Mouse (Mus musculus) heart, adult 2 months (tissue): ENCODE measurements around the gene Exoc5.

Source experiments
- CTCF ChIP-seq: fragments of 200-600 bp; IDR thresholded peaks from 2 replicates; pipeline ENCODE4 v1.8.1; 2022; ENCODE audit warnings: antibody characterized with exemption, mild to moderate bottlenecking, moderate library complexity
- EP300 ChIP-seq: fragments of 200-500 bp; IDR thresholded peaks from 2 replicates; pipeline ENCODE4 v1.6.1; 2011; ENCODE audit warnings: low read depth, low read length, control low read depth; ENCODE audit not compliant: insufficient read depth
- POLR2A ChIP-seq: fragments of 200-500 bp; IDR thresholded peaks from 2 replicates; pipeline ENCODE4 v1.6.1; 2011; ENCODE audit warnings: mild to moderate bottlenecking, low read depth, low read length, control low read depth; ENCODE audit not compliant: insufficient read depth

DNA sequence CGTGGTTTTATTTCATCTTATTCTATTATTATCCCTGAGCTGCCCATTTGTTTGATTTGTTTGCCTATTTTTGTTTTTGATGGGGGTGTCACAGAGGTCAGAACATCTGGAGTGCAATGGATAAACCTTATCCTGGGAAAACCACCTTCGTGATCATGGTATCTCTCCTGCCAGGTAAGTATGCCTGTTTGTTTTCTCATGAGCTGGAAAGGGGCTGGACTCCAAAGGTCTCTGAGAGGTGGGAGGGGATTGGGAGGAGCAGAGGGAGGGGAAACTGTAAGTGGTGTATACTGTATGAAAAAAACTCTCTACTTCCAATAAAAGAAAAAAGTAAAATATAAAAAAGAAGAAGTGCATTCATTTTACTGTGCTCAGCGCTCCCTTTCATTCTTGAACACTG lies 64.8 kb downstream of the Exoc5 start:
- TF ChIP-seq POLR2A: no peak
- TF ChIP-seq CTCF: no peak
- no peak for TF ChIP-seq EP300
